Mouse (Mus musculus): Measurements from ENCODE around the gene Ncoa7. TPM values are rescaled to one million over a fixed set of nuclear protein-coding genes. Genes with fewer than 3 reads are reported as not detected.
"Not testable (repeated sequence)": the region's sequence is repeated elsewhere in the genome, so short reads cannot be mapped to it uniquely, and the experiment has no call there.

Ncoa7 gene
- total RNA-seq, 2 experiments from 2014 or later, result 26.0 to 36.8 TPM

DNA sequence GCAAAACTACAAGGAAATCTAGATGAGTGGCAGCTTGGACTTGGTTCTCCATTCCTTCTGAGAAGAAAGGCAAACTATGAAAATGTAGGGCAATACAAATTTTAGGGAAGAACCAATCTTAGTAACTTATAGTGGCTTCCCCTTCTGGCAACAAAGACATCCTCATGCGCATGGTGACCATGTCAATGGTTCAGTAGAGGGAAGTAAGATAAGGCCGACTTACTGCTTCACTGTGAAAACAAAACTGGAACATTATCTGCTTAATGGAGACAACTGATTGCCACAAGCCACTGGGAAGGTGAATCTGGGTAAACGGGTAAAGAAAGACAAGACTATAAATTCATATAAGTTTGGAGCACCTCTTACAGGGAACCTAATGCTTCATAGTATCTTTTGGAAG is 128.3 kb downstream of the Ncoa7 start:
- no peak for DNase-seq

DNA sequence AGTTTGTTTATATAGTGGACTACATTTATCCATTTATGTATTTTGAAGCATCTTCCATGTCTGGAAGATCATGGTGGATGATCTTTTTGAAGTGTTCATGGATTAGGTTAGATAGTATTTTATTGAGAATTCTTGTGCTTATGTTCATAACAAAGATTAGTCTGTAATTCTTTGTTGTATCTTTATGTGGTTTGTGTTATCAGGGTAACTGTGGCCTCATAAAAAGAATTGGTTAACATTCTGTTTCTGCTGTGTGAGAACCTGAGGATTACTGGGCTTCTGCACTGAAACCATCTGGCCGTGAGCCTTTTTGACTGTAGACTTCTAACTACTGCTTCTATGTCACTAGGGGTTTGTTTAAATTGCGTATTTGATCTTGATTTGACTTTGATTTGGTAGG is 136.5 kb downstream of the Ncoa7 start:
- DNase-seq, result no peak

DNA sequence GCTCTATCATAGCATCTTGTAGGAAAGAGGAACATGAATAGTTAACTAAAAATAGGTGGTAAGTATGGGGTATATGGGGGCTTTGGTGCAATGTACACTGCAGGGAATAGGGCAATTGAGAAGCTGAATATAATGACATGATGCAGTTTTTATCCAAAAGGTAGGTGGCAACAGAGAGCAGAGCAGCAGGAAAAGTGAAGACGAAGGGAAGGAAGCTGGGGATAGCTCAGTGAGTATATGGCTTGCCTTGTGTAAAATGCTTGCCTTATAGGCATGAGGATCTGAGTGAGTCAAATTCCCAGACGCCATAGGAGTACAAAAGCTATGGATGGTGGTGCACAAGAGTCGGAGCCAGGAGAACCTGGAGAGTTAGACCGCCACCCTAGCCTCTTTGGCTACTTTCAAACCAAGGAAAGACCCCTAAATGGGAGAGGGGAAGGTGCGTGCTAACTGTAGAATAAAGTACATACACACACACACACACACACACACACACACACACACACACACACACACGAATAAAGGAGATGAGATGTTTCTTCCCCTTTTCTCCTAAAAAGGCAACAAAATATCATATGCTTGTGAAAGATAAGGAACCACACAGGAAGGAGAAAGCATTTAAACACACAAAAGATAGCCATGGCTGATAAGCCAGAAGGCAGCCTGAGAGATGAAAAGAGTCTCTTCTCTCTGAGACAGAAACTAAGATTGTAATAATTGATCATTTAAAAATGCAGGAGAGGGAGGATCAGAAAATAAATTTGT is 142.4 kb downstream of the Ncoa7 start:
- DNase-seq, result peak; percentile 5 to 17

DNA sequence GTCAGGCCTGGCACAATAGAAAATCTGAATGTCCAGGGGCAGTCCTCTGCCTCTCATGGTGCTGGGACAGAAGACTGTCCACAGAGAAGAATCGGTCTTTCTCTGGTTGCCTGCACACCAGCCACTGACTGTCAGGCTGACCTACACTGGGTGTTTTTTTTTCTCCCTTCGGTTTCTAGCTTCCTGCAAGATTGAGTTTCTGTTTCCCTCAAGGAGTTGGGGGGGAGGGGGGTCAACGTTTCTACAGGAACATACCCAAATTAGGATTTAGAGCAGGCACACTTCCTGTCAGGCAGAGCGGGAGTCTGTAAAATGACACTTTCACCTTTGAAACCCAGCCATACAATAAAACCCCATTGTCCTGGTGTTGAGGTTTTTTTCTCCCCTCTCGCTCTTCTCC is 147.5 kb downstream of the Ncoa7 start:
- DNase-seq, result peak in 1 of 2 experiments; percentile 13

DNA sequence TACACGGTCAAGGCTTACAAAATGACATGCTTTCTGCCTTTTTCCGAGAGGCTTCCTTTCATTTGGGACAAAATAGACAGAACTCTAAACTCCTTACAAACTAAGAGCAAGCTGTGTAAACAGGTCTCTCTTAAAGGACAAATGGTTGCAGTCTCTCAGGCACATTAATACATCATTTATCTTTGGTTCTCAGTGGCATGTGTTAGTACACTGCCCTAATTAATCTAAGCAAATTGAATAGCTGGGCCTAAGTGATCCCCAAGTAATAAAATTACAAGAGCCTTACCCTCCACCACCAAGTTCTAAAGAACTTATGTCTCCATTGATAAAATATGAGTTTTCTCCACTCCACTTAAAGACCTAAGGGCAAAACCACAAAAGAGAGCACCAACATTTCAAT is 155.4 kb downstream of the Ncoa7 start:
- no peak for DNase-seq

DNA sequence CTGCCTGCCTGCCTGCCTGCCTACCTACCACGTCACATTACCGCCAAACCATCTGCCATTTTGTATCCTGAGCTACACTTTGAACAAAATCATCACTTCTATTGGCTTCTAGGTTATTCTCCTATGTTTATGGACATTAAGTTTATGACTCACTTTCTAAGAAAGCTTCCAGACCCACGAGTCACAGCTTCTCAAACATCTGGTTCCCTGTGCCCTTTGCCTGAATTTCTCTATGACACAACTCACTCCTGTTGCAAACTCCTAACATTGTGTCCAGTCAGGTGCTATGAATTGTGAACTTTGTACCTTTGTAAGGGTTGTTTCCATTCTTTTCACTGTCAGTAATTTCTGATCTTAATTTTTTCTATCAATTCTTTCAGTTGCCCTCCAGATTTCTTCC is 164.9 kb downstream of the Ncoa7 start:
- no peak for DNase-seq

DNA sequence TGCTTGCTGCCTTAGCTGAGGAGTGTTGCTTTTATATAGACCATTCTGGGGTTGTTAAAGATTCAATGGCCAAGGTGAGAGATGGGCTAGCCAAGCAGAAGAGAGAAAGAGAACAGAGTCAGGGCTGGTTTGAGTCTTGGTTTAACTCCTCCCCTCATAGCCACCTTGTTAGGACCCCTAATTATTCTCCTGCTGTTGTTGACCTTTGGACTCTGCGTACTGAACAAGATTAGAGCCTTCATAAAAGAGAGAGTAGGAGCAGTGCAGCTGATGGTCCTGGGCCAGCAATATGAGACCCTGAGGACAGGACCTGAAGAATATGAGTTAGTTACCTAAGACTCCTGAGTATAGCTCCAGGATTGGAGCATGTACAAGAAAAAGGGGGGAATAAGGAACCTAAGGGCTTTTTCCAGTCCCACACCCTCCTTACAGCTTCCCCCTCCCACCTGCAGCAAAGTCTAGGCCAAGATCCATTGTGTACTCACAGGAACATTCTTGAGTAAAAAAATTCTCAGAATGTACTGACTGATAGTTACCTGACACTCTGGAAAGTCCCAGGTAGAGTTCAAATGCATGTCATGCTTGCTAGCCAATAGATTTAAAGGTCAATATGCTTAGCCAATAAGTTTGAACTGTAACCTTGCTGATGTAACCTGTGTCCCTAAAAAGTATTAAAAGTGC is 166.5 kb downstream of the Ncoa7 start:
- DNase-seq, result not testable (repeated sequence)

DNA sequence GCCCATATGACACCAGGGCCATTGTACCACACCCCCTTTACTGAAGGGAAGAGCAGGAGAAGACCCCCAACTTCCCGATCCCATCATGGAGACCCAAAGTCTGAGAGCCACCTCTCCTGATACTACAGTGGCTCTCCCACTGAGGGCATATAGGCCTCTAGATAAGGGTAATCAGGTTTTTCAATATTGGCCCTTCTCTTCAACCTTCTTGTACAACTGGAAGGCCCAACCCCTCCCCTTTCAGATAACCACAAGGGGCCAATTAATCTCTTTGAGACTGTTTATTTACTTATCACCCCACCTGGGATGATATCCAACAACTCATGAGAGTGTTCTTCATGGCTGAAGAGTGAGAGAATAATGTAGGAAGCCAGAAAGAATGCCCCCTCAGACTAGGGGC is 170.4 kb downstream of the Ncoa7 start:
- DNase-seq, result no peak

DNA sequence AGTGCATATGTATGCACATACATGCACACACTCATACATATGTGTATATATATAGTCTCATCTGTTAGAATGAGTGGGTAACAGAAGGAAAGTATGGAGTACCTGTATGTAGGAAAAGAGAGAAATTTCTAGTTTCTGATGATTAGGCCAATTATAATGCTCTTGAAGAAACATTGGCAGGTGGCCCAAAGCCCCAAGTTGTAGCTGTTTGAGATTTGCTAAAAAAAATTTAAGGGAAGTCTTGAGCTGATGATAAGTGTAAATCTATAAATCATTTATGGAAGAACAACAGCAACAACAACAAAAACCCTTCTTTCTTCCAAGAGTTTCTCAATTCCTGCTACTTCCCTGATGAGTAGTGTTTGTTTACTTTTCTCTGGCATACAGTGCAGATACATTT is 173.1 kb downstream of the Ncoa7 start:
- no peak for DNase-seq

DNA sequence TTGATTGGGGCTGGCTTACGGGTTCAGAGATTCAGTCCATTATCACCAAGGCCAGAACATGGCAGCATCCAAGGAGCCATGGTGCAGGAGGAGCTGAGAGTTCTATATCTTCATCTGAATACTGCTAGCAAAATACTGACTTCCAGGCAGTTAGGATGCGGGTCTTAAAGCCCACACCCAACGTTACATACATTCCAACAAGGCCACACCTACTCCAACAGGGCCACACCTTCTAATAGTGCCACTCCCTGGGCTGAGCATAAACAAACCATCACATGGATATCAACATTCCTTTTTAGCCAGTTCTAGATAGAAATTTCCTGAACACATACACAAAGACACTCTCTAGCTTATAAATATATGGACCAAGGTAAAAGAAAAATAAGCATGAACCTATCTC is 173.6 kb downstream of the Ncoa7 start, which contains the start of gene Hint3:
TSS of gene Hint3 (minus strand) at position 120 of the 400 bp plus-strand sequence.
- no peak for DNase-seq

DNA sequence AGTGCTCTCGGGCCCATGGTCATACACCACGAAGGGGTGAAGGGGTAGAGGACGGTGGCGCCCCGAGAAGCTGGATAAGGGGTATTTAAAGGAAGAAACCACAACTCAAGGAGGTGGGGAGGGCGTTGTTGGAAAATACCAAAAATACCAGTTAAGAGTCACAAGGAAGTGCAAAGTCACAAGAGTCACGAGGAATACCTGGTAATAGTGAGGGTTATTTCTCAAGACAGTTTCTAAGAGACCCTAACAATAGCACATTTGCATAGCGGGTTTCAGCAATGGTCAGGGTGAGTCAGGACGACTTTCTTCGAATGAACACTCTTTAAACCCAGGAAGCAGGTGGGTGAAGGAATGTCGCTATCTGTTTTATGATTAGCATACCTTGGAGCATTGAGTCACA is 174.7 kb downstream of the Ncoa7 start:
- DNase-seq, result not testable (repeated sequence)

DNA sequence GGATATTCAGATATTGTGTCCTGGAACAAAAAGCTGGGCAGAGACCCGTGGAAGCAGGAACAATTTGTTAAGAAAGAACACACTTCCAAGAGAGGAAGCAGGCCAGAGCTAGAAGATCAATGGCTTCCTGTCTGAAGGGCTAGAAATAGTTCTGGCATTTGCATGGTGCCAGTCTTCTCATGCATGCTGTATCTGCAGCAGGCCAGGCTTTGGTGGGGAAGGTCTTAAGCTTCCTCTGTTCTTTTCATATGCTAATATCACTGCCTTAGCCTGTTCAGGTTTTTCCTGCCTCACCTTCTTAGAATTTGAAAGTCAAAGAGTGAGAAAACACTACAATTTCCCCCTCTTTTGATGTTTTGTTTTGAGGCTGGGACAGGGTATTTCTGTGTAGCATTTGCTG is 175.6 kb downstream of the Ncoa7 start:
- DNase-seq, result no peak

DNA sequence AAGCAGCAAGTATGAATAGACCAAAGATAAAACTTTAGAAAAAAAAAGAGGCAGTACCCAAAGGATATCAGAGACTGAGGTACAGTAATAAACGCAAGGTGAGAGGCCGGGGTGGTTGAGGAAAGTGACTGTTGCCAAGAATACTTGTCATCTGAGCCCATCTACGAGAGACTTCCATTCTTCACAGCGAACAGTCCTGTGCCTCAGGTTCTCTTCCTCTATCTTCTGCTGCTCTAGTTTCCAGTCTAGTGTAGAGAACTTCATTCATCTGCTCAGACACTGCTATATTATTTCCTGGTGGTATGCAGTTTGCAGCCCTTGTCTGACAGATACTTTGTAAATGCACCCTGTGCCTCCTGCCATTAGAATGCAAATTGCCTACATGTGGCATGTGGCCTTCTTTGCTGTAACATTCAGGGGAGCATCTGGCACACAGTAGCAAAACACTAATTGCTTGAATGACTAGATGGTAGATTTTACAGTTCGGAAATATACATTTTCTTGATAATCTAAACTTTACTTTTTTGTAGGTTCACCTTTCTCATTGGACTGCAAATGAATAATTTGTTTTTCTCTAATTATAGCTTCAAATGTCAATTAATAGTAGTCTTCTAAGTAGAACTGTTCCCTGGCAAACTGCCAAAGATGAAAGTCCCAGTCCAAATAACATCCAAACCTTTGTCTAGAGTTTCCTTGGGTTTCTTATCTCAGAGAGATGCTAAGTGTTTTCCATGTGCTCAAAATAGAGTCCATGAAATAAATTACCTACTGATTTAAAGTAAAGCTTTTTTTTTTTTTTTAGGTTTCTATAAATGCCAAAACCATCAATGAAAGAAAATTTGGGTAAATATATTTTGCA is 178.7 kb downstream of the Ncoa7 start:
- no peak for DNase-seq

DNA sequence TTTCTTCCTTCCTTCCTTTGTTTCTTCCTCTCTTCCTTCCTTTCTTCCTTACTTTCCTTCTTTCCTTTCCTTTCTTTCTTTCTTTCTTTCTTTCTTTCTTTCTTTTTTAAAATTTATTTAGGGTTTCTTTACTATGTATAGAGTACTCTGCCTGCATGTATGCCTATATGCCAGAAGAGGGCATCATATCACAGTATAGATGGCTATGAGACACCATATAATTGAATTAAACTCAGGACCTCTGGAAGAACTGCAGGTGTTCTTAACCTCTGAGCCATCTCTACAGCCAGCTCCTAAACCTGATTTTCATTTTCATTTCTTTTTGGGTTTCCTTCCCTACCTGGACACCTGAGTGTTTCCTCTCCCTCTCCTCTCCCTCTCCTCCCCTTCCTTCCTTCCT is 180.2 kb downstream of the Ncoa7 start:
- DNase-seq, result no peak

DNA sequence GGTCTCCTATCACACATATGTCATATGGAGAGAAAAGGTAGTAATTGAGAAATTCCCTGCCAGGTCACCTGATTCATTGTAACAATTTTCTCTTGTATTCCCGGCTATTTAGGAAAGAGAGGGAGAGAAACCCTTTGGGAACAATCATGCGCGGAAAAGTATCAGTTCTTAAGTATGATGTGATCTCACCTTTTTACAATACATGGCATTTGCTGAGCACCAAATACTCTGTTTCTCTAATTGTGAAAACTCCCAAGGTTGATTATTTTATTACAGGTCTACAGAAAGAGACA is 184.3 kb downstream of the Ncoa7 start:
- no peak for DNase-seq

DNA sequence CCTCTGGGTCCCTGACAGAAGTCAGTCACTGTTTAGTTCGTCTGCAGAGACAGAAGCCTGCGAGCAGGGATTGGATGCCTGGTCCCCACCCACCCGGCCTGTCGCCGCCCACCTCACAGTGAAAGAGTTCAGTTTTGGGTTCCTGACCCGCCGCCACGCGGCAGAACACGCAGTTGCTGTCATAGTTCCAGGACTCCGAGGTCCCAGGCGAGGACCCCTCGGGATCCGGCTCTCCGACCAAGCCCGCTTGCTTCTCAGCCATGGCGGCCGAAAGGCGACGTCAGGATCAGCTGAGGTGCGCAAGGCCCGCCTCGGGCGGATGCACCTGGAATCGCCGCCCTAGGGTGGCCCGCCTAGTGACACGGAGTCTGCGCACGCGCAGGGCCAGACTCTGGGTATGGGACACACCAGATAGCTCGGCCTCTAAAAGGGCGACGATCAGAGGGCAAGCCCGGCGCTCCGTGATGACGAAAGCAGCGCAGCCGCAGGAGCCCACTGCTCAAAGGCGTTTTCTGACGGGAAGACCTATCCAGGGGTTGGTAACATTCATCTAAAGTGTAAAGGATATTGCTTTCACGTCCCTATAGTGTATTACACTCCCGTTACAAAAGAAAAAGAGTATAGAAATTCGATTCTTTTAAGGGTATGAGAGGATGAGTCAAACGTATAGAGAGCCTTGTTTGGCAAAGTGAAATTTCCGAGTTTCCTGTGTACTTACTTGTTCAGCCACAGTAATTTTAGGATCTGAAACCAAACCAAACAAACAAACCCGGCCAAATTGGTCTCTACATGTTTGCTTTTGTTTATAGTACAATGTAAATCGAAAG is 184.8 kb downstream of the Ncoa7 start:
- peak; percentile 99 for DNase-seq

DNA sequence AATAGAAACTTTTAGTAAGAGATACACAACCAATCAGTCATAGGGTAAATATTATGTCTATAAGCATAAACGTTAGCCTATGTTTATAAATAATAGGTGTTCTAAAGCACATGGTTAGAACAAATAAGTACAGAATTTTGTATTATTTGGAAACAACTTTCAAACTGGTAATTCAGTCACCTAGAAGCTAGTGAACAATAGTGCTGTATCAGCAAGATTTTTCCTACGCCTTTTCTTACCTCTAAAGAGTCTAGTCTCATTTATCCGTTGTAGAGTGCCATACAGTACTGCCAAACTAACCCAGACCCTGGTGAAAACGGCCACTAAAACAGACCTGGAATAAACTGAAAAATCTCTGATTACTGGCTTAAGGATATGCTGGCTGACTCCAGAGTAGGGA is 190.1 kb downstream of the Ncoa7 start:
- DNase-seq, result no peak

DNA sequence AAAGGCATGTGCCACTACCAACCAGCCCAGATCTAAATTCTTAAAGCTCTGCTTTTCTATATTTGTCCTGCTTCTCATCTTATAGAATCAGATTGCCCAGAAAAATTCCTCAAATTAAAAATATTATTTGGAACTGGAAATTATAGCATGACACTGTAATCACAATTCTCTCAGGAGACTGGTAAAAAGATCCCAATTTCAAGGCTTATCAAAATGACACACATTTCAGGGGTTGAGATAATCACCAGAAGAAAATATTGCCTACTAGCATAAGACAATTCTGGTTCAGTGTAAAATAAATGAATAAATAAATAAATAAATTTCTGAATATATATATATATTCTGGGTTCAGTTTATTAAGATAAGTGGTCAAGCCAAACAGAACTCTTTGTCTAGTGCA is 193.5 kb downstream of the Ncoa7 start:
- DNase-seq, result no peak

DNA sequence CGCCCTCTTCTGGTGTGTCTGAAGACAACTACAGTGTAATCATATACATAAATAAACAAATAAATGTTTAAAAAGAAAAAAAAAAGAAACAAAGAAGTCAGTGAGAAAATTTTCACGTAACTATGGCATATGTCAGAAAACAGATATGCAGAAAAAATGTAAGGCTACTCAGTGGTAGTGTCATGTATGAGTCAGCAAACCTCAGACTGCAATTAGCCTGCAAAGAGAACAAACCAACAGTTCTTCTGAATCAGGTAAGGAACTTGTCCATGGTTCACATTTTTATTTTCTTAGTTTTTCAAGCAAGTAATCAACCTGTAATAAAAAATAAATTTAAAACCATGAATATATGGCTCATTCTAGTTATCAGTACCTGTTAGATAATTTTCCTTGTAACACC is 195.0 kb downstream of the Ncoa7 start:
- no peak for DNase-seq

DNA sequence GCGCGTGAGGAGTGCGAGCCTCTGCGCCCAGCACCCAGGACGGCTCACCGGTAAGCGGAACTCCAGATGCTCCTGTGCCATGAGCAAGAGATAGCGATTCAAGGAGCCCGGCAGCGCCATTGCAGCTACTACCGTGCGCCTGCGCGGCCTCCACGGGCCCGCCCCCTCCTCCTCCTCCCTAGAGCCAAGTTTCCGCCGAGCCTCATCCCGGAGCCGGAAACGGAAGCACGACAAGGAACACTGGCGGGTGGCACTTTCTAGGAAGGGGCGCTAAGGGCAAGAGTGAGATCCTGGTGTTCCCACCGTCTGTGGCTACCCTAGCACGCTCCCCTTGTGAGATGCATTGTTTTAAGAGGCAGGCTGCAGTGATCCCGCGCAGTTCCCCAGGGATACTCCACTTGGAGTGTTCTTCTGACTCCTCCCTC is 202.6 kb downstream of the Ncoa7 start, which contains the start of gene Trmt11:
TSS of gene Trmt11 (minus strand) at position 208 of the 425 bp plus-strand sequence.
- DNase-seq, result peak; percentile 94 to 96

DNA sequence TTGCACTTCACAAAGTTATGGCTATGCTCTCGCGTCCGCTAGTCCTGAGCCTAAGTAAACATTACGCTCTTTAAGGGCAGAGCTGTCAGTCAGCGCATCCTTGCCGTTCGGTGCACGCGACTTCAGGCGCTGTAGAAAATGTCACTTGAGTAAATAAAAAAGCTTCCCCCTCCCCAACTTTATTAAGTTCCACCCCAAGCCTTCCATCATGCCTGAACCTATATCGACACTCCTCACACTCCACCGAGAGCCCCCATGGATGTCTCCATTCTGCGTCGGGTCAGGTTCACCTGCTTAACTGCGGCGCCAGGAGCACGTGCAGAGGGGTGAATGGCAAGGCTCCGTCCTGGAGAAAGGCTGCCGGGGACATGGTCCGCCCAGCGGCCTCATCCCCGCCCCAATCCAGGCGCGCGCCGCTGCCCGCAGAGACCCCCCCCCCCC is 203.0 kb downstream of the Ncoa7 start:
- DNase-seq, result no peak

DNA sequence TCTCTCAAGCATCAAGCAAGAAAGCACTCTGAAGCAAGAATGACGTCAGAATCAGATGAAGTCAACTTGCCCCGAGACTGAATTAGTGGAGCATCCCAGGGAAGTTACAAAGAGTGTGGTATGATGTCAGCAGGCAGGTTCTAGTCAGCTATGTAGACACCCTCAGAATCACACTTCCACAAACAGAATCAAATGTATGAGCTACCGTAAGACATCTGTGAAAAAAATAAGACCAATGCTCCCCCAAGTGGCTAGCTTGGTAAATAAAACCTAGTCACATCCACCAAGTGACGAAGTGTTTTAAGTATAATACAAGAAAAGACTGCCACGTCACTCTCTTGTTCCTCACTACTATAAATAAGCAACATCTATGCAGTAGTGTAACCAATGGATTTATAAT is 216.1 kb downstream of the Ncoa7 start:
- DNase-seq, result no peak
